Mouse (Mus musculus): ENCODE results near the gene Tbc1d20. TPM values are rescaled to one million over a fixed set of nuclear protein-coding genes. Genes with fewer than 3 reads are reported as not detected.

Tbc1d20 gene
- total and polyA plus RNA-seq, 3 experiments: 14.3 to 22.5 (median 17.0) TPM

- no peaks in the 10 kb centered on the region for H3K9me3 ChIP-seq (replicated peaks; ENCODE audit: low read length)
- no peak overlapping the region for H3K27ac ChIP-seq (ENCODE audit: insufficient read depth, low read depth)
- in situ Hi-C loops (cut with MboI; ENCODE audit: low pct_ligation_motif_present, low pct_unique_long_range_greater_than_20kb, low sequenced_read_pairs): no loop called here
- H3K36me3 ChIP-seq (replicated peaks in 1 of 2; ENCODE audit: control insufficient read depth in 1 of 2, insufficient read depth in 1 of 2, low read length in 1 of 2): peaks cover 82 to 97% of the 10 kb centered on the region in 2 experiments
- no peak for TF ChIP-seq CHD2 (IDR thresholded peaks at IDR 0.05; ENCODE audit: low read length)
- TF ChIP-seq USF2 (conservative IDR thresholded peaks at IDR 0.05; ENCODE audit: low read depth, low read length): no peak
- no peak for TF ChIP-seq ETS1 (conservative IDR thresholded peaks at IDR 0.05; ENCODE audit: low read depth, low read length)
- no peak for TF ChIP-seq RCOR1 (conservative IDR thresholded peaks at IDR 0.05; ENCODE audit: low read depth, low read length)
- TF ChIP-seq MXI1 (IDR thresholded peaks at IDR 0.05; ENCODE audit: low read depth, low read length): no peak
- no peak for TF ChIP-seq UBTF (IDR thresholded peaks at IDR 0.05; ENCODE audit: low read depth, low read length)
- TF ChIP-seq CHD1 (IDR thresholded peaks at IDR 0.05; ENCODE audit: low read depth, low read length): no peak
- no peak for TF ChIP-seq RAD21 (IDR thresholded peaks at IDR 0.05; ENCODE audit: low read depth, low read length)
- TF ChIP-seq ELF1 (IDR thresholded peaks at IDR 0.05; ENCODE audit: low read depth, low read length): no peak
- no peak for TF ChIP-seq MAX (IDR thresholded peaks at IDR 0.05; ENCODE audit: low read length)
- no peak for TF ChIP-seq SMC3 (IDR thresholded peaks at IDR 0.05; ENCODE audit: low read depth, low read length)
- no peak for TF ChIP-seq EP300 (IDR thresholded peaks at IDR 0.05; ENCODE audit: low read length)
- TF ChIP-seq CTCF (conservative IDR thresholded peaks at IDR 0.05 in 1 of 2, IDR thresholded peaks at IDR 0.05 in 1 of 2; ENCODE audit: low read depth in 2 of 2, low read length in 2 of 2): no peak
- TF ChIP-seq IRF4 (IDR thresholded peaks at IDR 0.05; ENCODE audit: low read depth, low read length): no peak
- TF ChIP-seq MYC (IDR thresholded peaks at IDR 0.05; ENCODE audit: low read depth, low read length): no peak
- DNase-seq (ENCODE audit: extremely low read depth): no peak
- dilution Hi-C loops (cut with MboI; ENCODE audit: extremely low pct_ligation_motif_present, extremely low pct_unique_long_range_greater_than_20kb, low sequenced_read_pairs): no loop called here
- peaks cover 0 to 7% of the 10 kb centered on the region in 2 experiments; a peak in 2 of 4 replicates for H3K4me1 ChIP-seq (ENCODE audit: control insufficient read depth in 1 of 2, insufficient read depth in 2 of 2)
- H3K4me2 ChIP-seq (ENCODE audit: insufficient read depth, low read depth, poor library complexity, severe bottlenecking): no peak overlapping the region
- no peak overlapping the region for H3K9ac ChIP-seq (ENCODE audit: insufficient read depth, low read depth)
- no peaks in the 10 kb centered on the region for H3K27me3 ChIP-seq (replicated peaks)
- no peak overlapping the region for H3K4me3 ChIP-seq (replicated peaks in 1 of 3; ENCODE audit: low read depth in 2 of 3, low read length in 2 of 3, poor library complexity in 1 of 3)
- H3K79me2 ChIP-seq (replicated peaks; ENCODE audit: control insufficient read depth, extremely low read depth, insufficient read depth, poor library complexity, severe bottlenecking): no peaks in the 10 kb centered on the region
Observed at GRCm38 (mm10) chr2:152321558-152321957, 27.9 kb downstream of the Tbc1d20 start.

GRCm38 (mm10) chr2:152322198-152322597, 28.6 kb downstream of the Tbc1d20 start:
- H3K27ac ChIP-seq (ENCODE audit: insufficient read depth, low read depth): no peak overlapping the region
- no peak overlapping the region for H3K4me3 ChIP-seq (replicated peaks in 1 of 3; ENCODE audit: low read depth in 2 of 3, low read length in 2 of 3, poor library complexity in 1 of 3)
- no peaks in the 10 kb centered on the region for H3K9me3 ChIP-seq (replicated peaks; ENCODE audit: low read length)
- dilution Hi-C loops (cut with MboI; ENCODE audit: extremely low pct_ligation_motif_present, extremely low pct_unique_long_range_greater_than_20kb, low sequenced_read_pairs): no loop called here
- no peak overlapping the region for H3K9ac ChIP-seq (ENCODE audit: insufficient read depth, low read depth)
- no peaks in the 10 kb centered on the region for H3K27me3 ChIP-seq (replicated peaks)
- TF ChIP-seq IRF4 (IDR thresholded peaks at IDR 0.05; ENCODE audit: low read depth, low read length) (no peak), RCOR1 (conservative IDR thresholded peaks at IDR 0.05; ENCODE audit: low read depth, low read length) (no peak), ZMIZ1 (IDR thresholded peaks at IDR 0.05; ENCODE audit: low read depth, low read length) (no peak), MAX (IDR thresholded peaks at IDR 0.05; ENCODE audit: low read length) (no peak), MAFK (IDR thresholded peaks at IDR 0.05; ENCODE audit: insufficient replicate concordance, low read length) (no peak), CHD2 (IDR thresholded peaks at IDR 0.05; ENCODE audit: low read length) (no peak), RAD21 (IDR thresholded peaks at IDR 0.05; ENCODE audit: low read depth, low read length) (no peak), TBP (conservative IDR thresholded peaks at IDR 0.05; ENCODE audit: low read depth, low read length) (no peak)
- no peak for DNase-seq (ENCODE audit: extremely low read depth)
- no peak overlapping the region for H3K4me2 ChIP-seq (ENCODE audit: insufficient read depth, low read depth, poor library complexity, severe bottlenecking)
- H3K36me3 ChIP-seq (replicated peaks in 1 of 2; ENCODE audit: control insufficient read depth in 1 of 2, insufficient read depth in 1 of 2, low read length in 1 of 2): peaks cover 82 to 97% of the 10 kb centered on the region in 2 experiments
- no peaks in the 10 kb centered on the region for H3K79me2 ChIP-seq (replicated peaks; ENCODE audit: control insufficient read depth, extremely low read depth, insufficient read depth, poor library complexity, severe bottlenecking)
- in situ Hi-C loops (cut with MboI; ENCODE audit: low pct_ligation_motif_present, low pct_unique_long_range_greater_than_20kb, low sequenced_read_pairs): no loop called here
- H3K4me1 ChIP-seq (ENCODE audit: control insufficient read depth in 1 of 2, insufficient read depth in 2 of 2): peaks cover 0 to 7% of the 10 kb centered on the region in 2 experiments; a peak in 2 of 4 replicates

Measured in CH12.LX (cell line).